Mouse (Mus musculus): Measurements from ENCODE around the gene Dnah8. TPM values are rescaled to one million over a fixed set of nuclear protein-coding genes. Genes with fewer than 3 reads are reported as not detected.

Dnah8 gene
- total and polyA plus RNA-seq, 2 experiments from 2014 or later, result 2.1 to 5.0 TPM

GRCm38 (mm10) chr17:30901627-30902026, 277.5 kb downstream of the Dnah8 start, which contains the start of gene Glp1r:
Gene Glp1r (plus strand): TSS chr17:30901817.
- H3K9me3 ChIP-seq (ENCODE audit: low read length), result no peaks in the 10 kb centered on the region
- DNase-seq, result no peak
- 0 out of 2 replicates have a peak, but pooled peaks cover 5% of the 10 kb centered on the region for H3K4me1 ChIP-seq (ENCODE audit: insufficient read depth)
- WGBS, result 4% methylated on average over 24 of the region's 37 CpGs
- H3K4me3 ChIP-seq (ENCODE audit: low read depth, low read length), result peak within 1 kb of the TSS; percentile 39
- H3K27ac ChIP-seq (ENCODE audit: low read depth, low read length), result no peak within 1 kb of the TSS
- no peak for TF ChIP-seq CTCF (IDR thresholded peaks at IDR 0.05; ENCODE audit: low read depth)
- peaks cover 12% of the 10 kb centered on the region for H3K27me3 ChIP-seq (ENCODE audit: insufficient read depth, low read length)
- H3K9ac ChIP-seq, result peak within 1 kb of the TSS; percentile 44
- peak within 1 kb of the TSS; percentile 96 for H3K4me2 ChIP-seq (ENCODE audit: low read depth)
- no peaks in the 10 kb centered on the region for H3K36me3 ChIP-seq (ENCODE audit: insufficient read depth)
- ATAC-seq, result no peak

- no peak for DNase-seq
- Histone ChIP-seq H3K4me1 (ENCODE audit: insufficient read depth) (0 out of 2 replicates have a peak, but pooled peaks cover 5% of the 10 kb centered on the region), H3K9me3 (ENCODE audit: low read length) (no peaks in the 10 kb centered on the region), H3K4me2 (ENCODE audit: low read depth) (no peak overlapping the region), H3K9ac (no peak overlapping the region), H3K27me3 (ENCODE audit: insufficient read depth, low read length) (peaks cover 12% of the 10 kb centered on the region), H3K4me3 (ENCODE audit: low read depth, low read length) (no peak overlapping the region), H3K36me3 (ENCODE audit: insufficient read depth) (no peaks in the 10 kb centered on the region), H3K27ac (ENCODE audit: low read depth, low read length) (no peak overlapping the region)
- no peak for TF ChIP-seq CTCF (IDR thresholded peaks at IDR 0.05; ENCODE audit: low read depth)
- WGBS, result 75% methylated on average over 2 of the region's 2 CpGs
- ATAC-seq, result no peak
These were observed 279.9 kb downstream of the Dnah8 start for GRCm38 (mm10) chr17:30904096-30904495.

DNA sequence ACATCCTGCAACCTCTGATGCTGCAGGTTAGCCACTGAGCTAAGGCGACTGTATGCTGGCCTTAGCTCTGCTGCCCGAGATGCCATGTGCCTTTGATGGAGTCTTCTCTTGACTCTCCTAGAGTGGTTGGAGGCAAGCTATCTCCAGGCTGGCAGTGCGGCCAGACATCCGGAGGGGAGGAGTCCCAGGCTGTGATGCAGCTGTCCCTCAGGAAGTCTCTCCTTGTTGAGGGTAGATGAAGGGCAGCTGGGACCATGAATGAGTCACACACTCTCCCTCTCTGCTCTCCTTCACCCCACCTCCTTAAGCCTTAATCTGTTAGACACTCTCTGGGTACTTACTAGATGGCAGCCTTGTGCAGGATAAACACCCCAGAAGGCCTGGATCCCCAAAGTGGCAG, 283.4 kb downstream of the Dnah8 start:
- DNase-seq (no peak), ATAC-seq (no peak)
- no peaks in the 10 kb centered on the region for H3K27me3 ChIP-seq (ENCODE audit: insufficient read depth, low read length)
- WGBS, result 77% methylated on average over 4 of the region's 4 CpGs
- H3K4me2 ChIP-seq (ENCODE audit: low read depth), result no peak overlapping the region
- no peaks in the 10 kb centered on the region for H3K36me3 ChIP-seq (ENCODE audit: insufficient read depth)
- TF ChIP-seq CTCF (IDR thresholded peaks at IDR 0.05; ENCODE audit: low read depth), result no peak
- H3K4me1 ChIP-seq (ENCODE audit: insufficient read depth), result no peaks in the 10 kb centered on the region
- no peak overlapping the region for H3K9ac ChIP-seq
- H3K4me3 ChIP-seq (ENCODE audit: low read depth, low read length), result no peak overlapping the region
- H3K9me3 ChIP-seq (ENCODE audit: low read length), result no peaks in the 10 kb centered on the region
- H3K27ac ChIP-seq (ENCODE audit: low read depth, low read length), result no peak overlapping the region

DNA sequence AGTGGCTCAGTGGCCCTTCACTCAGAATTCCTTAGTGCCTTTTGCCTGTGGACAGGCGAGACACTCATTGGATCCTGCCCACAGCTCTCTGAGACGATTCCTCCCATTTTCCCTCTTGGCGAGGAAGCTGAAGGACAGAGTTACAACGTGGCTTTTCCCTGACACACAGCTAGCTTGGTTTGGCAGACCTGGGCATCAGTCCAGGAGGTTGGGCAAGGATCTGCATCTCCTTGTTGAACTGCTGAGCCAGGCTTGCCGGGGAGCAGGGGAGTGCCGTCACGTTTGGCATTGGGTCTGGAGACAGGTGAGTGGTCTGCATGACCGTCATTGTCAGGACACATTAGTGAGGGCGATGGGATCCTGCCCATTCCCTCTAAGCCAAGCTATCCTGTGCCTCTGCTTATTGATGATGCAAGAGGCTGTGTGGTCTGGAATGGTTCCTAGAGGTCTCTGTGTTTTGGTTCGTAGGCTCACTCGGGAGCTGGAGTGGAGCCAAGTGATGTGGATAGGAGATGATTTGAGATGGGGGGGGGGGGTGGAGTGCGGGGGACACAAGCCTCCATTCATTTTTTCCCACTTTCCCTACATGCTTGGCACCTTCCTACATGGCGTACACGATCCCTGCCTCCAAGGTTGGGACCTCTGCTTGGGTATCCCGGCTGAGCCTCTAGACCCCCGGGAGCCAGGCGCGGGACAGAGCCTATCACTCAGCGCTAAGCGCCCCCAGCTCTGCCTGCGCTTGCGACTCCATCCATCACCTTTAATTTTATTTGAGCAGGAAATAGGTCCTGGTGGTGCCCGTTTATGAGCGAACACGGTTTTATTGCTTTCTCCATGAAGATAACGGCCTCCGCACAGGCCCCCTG, 286.9 kb downstream of the Dnah8 start:
- H3K27me3 ChIP-seq (ENCODE audit: insufficient read depth, low read length), result no peaks in the 10 kb centered on the region
- H3K4me3 ChIP-seq (ENCODE audit: low read depth, low read length), result no peak overlapping the region
- no peaks in the 10 kb centered on the region for H3K9me3 ChIP-seq (ENCODE audit: low read length)
- no peak overlapping the region for H3K9ac ChIP-seq
- peak; percentile 23 for DNase-seq
- ATAC-seq, result no peak
- no peaks in the 10 kb centered on the region for H3K4me1 ChIP-seq (ENCODE audit: insufficient read depth)
- WGBS, result 65% methylated on average over 27 of the region's 27 CpGs
- no peak overlapping the region for H3K27ac ChIP-seq (ENCODE audit: low read depth, low read length)
- H3K4me2 ChIP-seq (ENCODE audit: low read depth), result no peak overlapping the region
- H3K36me3 ChIP-seq (ENCODE audit: insufficient read depth), result no peaks in the 10 kb centered on the region
- no peak for TF ChIP-seq CTCF (IDR thresholded peaks at IDR 0.05; ENCODE audit: low read depth)

- ATAC-seq (peak; percentile 20; the same call in 1 of the 2 replicates), DNase-seq (no peak)
- no peaks in the 10 kb centered on the region for H3K27me3 ChIP-seq (ENCODE audit: insufficient read depth, low read length)
- H3K9ac ChIP-seq, result no peak overlapping the region
- no peaks in the 10 kb centered on the region for H3K36me3 ChIP-seq (ENCODE audit: insufficient read depth)
- no peaks in the 10 kb centered on the region for H3K4me1 ChIP-seq (ENCODE audit: insufficient read depth)
- WGBS, result 42% methylated on average over 8 of the region's 8 CpGs
- H3K9me3 ChIP-seq (ENCODE audit: low read length), result no peaks in the 10 kb centered on the region
- TF ChIP-seq CTCF (IDR thresholded peaks at IDR 0.05; ENCODE audit: low read depth), result no peak
- H3K27ac ChIP-seq (ENCODE audit: low read depth, low read length), result no peak overlapping the region
- H3K4me3 ChIP-seq (ENCODE audit: low read depth, low read length), result no peak overlapping the region
- no peak overlapping the region for H3K4me2 ChIP-seq (ENCODE audit: low read depth)
These were observed 287.6 kb downstream of the Dnah8 start for GRCm38 (mm10) chr17:30911732-30912088.

GRCm38 (mm10) chr17:30912536-30912935, 288.4 kb downstream of the Dnah8 start:
- TF ChIP-seq CTCF (IDR thresholded peaks at IDR 0.05; ENCODE audit: low read depth), result no peak
- no peak for ATAC-seq
- Histone ChIP-seq H3K9ac (no peak overlapping the region), H3K4me2 (ENCODE audit: low read depth) (no peak overlapping the region), H3K4me1 (ENCODE audit: insufficient read depth) (no peaks in the 10 kb centered on the region), H3K36me3 (ENCODE audit: insufficient read depth) (no peaks in the 10 kb centered on the region), H3K27ac (ENCODE audit: low read depth, low read length) (no peak overlapping the region), H3K27me3 (ENCODE audit: insufficient read depth, low read length) (no peaks in the 10 kb centered on the region), H3K9me3 (ENCODE audit: low read length) (no peaks in the 10 kb centered on the region), H3K4me3 (ENCODE audit: low read depth, low read length) (no peak overlapping the region)
- 75% methylated on average over 5 of the region's 5 CpGs for WGBS
- DNase-seq, result no peak

DNA sequence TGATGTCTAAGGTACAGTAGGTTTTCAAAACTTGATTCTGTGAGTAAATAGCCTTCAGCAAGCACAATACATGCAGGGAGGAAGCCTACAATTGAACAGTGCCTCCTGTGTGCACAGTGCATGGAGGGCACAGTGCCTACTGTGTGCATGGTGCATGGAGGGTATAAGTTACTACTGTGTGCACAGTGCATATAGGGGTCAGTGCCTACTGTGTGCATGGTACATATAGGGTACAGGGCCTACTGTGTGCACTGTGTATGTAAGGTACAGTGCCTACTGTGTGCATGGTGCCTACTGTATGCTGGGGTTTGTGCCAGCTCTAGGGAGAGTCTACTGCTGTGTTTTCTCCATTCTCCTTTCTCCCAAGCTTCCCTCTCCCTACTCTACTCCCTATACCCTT, 290.1 kb downstream of the Dnah8 start:
- Histone ChIP-seq H3K9me3 (ENCODE audit: low read length) (no peaks in the 10 kb centered on the region), H3K27ac (ENCODE audit: low read depth, low read length) (no peak overlapping the region), H3K4me2 (ENCODE audit: low read depth) (no peak overlapping the region), H3K36me3 (ENCODE audit: insufficient read depth) (no peaks in the 10 kb centered on the region), H3K27me3 (ENCODE audit: insufficient read depth, low read length) (no peaks in the 10 kb centered on the region), H3K4me3 (ENCODE audit: low read depth, low read length) (no peak overlapping the region), H3K9ac (no peak overlapping the region), H3K4me1 (ENCODE audit: insufficient read depth) (no peaks in the 10 kb centered on the region)
- no peak for TF ChIP-seq CTCF (IDR thresholded peaks at IDR 0.05; ENCODE audit: low read depth)
- no peak for ATAC-seq
- DNase-seq, result no peak

Measured in forebrain, postnatal 0 days (tissue).